Mouse (Mus musculus): ENCODE results near the gene Evi5.

Evi5 gene

DNA sequence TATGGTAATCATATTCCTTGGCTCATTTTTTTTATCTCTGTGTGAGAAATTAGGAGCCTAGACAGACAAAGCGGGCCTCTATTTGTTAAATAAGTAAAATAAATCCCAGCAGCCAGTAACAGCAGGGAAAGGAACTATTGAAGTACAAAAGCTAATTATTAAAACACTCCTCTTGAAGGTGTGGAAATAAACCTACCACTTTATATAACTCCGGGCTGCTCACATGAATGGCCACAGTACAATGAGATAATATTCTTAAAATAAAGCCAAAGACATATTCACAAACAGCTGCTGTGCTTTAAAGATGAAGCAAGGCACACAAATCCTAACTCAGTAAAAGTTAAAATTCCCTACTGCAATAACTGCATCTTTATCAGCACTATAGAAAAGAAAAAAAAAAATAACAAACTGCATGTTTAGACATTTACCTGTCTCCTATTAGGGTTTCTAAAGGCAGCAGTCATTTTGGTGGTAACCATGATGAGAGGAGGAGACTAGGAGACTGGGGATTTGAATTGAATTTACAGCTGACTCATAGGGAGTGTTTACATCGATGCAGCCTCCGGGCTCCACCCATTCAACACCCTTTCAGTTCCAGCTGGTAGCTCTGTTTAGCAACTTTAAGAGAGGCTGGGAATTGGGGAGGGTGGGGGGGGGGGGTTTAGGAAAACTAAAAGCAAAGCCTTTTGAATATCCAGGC is at the start of gene Evi5:
Gene Evi5 (minus strand): TSS at position 547 of the 700 bp plus-strand sequence.
- no peak for DNase-seq (ENCODE audit: low read depth, low spot score)

DNA sequence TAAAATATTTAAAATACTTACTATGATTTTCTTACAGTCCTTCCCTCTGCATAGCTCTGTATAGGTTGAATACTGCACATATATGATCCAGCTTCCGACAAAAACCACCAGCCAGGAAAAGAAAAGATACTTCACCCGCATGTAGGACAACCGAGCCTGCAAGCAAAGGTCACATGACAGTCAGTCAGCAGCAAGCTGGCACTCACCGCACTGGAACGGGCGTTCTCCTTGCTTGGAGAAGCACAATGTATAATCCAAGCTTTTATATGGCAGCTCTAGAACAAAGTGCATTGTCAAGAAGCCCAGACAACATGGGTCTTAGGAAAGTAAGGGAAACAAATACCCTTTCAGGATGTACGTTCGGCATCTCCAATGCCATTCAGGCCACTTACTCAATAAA is 49.7 kb upstream of the Evi5 start:
- DNase-seq (ENCODE audit: low read depth, low spot score): no peak

DNA sequence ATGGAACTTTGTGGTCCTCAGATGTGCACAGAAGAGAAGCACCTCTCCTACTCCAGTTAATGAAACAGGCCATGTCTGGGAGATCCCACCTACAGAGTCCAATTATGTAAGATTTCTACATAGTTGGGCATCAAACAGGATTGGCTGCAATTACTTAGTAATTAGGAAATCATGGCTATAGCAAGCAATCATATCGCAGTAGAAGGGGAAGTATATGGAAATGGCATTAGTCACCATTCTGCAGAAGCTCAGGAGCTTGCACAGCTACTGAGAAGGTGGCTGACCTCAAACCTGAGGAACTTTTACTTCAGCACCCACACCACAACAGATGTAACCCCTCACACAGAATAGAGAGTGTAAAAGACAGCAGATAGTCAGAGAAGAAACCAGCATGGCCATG is 47.9 kb upstream of the Evi5 start:
- no peak for DNase-seq (ENCODE audit: low read depth, low spot score)

DNA sequence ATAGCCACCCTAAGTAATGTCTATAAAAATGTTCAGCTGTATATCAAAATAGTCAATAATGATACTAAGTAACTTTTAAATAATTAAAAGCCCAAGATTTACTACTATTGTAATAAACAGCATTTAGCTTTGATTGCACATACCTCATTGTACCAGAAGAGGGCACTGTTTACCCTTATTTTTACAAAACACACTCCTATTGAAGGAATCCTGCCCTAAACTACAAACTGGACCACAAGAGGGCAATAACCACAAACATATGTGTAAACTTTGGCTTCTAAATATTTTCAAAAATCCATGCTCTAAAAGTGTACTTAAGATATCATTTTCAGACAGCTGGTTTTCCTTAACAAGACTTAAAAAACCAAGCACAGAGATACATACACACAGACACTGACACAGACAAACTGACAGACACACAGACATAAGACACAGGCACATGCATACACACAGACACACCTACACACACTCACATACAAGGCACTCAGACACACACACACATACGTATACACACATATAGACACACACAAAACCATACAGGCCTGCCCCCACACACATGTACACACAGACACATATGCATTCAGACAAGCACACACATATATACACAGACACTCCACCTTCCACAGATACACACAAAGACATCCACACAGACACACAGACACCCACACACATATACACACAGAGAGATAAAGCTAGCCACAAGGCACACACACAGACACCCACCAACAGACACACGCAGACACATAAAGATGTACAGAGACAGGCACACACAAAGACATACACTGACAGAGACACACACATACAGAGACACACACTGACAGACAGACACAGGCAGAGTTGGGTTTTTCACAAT is 46.7 kb upstream of the Evi5 start:
- peak; percentile 89 for DNase-seq (ENCODE audit: low read depth, low spot score)

DNA sequence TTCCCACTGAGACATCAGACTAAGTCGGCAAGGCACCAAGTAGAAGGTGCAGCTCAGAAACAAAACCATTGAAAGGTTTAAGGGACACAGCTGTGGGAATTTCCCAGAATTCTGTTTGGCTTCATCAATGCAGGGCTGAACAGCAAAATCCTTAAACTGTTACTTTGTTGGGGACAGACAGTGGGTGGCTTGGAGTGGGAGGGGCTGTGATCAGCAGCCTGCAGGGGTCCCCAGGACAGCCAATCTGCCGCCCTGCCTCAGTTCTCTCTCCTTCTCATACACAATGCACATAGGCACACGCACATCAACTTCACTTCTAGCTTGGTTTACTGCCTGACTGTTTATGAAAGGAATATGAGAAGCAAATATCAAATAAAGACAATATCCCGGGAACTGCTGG is 40.4 kb upstream of the Evi5 start:
- DNase-seq (ENCODE audit: low read depth, low spot score): no peak

DNA sequence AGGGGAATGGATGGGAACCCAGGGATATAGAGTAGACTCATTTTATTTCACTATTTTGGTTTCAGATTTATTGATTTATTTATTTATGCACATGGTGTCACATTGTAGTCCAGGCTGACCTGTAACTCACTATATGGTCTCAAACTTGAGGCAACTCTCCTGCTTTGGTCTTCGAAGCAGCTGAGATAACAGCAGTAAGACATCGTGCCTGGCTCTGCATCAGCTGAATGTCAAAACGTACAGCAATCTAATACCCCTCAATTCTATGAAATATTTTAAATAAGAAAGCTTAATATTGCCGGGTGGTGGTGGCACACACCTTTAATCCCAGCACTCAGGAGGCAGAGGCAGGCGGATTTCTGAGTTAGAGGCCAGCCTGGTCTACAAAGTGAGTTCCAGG is 36.1 kb upstream of the Evi5 start:
- no peak for DNase-seq (ENCODE audit: low read depth, low spot score)

DNA sequence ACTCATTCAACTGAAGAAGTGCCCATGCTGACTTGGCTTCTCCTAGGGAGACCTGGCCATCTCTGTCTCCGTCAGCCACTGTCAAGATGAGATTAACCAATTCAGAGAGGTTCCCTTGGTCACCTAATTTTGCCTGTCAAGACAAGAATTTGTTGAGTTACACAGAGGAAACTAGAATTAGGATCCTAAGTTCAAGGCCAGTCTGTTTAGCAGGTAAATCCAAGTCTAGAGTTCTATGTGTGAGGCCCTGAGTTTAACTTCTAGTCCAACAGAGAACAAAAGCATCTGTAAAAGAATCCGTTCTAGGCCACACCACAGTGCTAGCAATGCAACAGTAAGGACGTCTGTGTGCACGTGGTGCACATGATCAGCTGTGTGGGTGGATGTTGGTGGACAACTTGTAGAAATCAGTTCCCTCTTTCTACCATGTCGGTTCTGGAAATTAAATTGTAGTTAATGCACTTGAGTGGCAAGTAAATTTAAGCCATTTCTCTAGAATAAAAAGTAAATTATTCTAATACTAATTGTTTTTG is 35.2 kb upstream of the Evi5 start:
- DNase-seq (ENCODE audit: low read depth, low spot score): no peak

DNA sequence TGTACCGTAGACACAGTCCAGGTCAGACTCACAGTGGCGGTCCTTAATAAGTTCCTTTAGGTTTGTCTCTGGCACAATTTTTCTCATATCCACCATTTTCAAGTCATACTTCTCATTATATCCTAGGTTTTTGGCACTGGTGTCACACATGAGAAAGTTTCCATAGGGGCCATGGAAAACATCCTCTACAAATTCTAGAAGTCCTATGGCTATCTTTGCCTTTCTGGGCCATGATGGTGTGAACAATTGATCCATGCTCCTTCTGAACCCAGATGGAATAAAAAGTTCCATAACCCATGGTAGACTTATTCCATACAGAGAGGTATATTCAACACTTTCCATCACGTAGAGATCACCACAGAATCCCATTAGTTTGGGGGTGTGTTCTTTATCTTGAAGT is 34.8 kb upstream of the Evi5 start:
- no peak for DNase-seq (ENCODE audit: low read depth, low spot score)

DNA sequence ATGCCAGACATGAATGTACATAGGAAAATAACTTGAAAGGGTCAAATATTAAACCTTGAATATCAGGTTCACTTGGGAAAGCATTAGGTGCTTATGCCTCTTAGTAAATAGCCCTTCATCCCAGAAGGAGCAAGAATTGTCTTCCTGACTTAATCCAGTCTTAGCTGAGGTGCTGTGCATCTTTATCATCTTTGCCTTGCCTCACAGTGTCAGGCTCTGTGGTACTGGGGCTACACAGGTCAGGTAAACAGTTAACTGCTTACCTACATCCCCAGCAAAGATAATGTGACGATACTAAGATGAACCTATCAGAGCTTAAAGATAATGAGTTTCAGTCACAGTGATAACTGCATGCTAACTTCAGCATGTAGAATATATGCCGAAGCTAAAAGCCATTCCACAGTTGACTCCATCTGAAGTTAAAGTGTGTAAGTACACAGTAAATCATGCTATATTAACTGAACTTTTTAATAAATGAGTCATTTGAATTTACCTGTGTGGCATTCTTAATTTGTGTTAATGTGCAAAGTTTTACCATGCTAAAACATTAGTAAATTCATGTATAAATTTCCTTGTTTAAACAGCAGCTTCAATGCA is 33.7 kb upstream of the Evi5 start:
- DNase-seq (ENCODE audit: low read depth, low spot score): no peak

DNA sequence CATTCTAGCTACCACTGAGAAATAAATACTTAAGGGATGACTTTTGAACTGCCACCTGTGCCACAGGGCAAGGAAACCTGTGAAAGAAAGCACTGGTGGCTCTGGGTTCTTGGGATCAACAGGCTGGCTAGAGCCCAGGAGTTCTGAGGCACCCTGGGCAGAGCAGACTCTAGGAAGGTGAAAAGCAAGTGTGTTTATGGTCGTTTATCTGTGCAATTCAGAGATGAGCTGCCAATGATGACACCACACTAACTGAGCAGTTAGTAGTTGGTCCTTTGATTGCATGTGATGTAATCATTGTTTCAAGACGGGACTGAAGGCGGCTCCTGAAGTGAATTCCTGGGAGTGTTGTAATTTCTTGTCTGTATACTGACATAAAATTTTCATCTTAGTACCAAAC is 29.4 kb upstream of the Evi5 start:
- no peak for DNase-seq (ENCODE audit: low read depth, low spot score)

DNA sequence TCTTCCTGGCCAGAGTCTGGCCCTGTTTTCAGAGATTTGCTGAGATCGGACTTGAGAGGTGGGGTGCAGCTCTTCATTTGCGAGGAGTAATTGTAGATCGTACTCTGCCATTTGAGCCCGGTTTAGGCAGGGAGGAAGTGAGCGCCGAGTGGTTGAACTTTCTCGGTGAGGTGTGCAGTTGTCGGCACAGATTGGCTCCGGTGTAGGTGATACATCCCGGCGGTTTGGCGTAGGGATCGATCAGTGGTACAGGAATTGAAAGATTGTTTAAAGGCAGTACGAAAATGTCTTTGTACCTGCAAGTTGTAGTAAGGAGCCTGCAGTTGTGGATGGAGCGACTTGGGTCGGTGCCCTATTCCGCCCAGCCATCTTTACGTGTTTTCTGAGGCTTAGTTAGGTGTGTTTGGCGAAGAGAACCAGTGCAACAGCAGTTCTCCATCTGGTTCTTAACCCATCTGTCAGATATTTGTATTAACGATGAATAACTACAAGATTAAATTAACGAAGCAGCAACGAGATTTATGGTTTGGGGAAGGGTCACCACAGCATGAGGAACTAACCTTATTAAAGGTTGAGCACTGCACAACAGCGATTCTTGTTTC is 26.2 kb upstream of the Evi5 start:
- peak; percentile 73 for DNase-seq (ENCODE audit: low read depth, low spot score)

DNA sequence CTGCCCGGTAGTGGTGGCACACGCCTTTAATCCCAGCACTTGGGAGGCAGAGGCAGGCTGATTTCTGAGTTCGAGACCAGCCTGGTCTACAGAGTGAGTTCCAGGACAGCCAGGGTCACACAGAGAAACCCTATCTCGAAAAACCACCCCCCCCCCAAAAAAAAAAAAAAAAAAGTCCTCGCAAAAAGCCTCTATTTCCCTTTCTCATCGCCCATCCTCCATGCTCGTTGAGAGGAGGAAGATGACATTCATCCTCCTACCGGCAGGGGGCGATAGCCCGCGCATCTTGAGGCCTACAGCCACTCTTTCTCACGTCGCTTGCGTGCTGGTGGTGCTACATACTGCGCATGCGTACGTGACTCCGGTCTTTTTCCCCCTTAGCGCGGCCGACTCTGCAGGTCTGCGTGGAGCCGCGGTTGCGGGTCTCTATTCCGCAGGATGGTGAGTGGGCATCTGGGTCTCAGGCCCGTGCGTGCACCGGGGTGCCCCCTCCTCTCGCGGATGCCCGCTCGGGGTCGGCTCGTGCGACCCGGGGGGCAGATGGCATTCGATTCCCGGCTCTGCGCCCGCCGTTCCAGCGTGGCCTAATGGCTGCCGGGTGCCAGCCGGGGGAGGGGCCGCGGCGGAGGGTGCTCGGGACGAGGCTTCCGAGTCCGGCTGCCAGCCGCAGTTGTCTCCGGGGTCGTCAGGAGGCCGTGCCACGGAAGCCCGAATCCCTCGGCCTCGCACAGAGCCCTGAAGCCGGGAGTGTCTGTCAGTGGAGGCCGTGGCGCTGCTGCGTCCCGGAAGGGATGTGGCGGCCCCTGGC is 25.5 kb upstream of the Evi5 start, which contains the start of gene Rpl5:
Gene Rpl5 (plus strand): TSS at position 297 of the 808 bp plus-strand sequence.
- DNase-seq (ENCODE audit: low read depth, low spot score): peak; percentile 98

DNA sequence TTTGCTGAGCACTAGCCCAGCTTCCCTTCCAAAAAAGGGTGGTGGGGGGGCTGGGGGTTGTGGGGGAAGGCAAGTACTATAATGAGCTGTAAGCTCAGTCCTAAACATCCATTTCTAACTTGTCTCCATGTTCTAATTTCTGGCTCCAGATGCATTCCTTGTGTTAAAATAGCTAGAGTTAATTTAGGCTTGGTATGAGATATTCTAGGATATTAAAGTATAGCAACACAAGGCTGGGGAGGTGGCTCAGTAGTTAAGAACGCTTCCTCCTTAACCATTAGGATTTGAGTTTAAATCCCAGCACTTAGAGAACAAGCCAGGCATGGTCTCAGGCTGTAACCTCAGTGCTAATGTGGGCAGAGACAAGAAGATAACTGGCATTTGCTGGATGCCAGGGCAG is 21.4 kb upstream of the Evi5 start:
- DNase-seq (ENCODE audit: low read depth, low spot score): no peak

DNA sequence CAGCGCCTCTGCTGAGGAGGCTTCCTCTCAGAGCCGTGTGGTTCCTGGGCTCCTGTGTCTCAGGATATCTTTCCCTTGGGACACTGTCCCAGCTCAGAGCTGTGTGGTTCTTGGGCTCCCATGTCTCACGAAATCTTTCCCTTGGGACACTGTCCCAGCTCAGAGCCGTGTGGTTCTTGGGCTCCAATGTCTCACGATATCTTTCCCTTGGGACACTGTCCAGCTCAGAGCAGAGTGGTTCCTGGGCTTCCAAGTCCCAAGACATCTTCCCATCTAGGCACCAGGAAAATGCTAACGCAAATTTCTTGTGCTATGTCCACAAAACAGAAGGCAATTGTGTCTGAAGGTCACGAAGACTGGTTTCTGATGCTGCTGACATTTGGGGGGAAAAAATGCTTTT is 19.8 kb upstream of the Evi5 start:
- no peak for DNase-seq (ENCODE audit: low read depth, low spot score)

DNA sequence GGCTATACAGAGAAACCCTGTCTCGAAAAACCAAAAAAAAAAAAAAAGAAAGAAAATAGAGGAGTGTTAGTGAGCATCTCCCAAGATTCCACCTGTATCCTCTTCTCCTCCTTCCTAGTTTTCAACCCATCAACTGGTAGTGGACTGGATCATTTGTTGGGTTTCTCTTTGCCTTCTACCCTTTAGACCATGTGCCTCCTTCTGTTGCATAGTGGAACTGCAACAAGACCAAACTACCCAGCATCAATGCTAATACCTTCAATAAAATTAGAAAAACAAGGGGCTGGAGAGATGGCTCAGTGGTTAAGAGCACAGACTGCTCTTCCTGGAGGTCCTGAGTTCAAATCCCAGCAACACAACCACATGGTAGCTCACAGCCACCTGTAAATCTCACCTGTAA is 16.6 kb upstream of the Evi5 start:
- peak; percentile 60 for DNase-seq (ENCODE audit: low read depth, low spot score)

DNA sequence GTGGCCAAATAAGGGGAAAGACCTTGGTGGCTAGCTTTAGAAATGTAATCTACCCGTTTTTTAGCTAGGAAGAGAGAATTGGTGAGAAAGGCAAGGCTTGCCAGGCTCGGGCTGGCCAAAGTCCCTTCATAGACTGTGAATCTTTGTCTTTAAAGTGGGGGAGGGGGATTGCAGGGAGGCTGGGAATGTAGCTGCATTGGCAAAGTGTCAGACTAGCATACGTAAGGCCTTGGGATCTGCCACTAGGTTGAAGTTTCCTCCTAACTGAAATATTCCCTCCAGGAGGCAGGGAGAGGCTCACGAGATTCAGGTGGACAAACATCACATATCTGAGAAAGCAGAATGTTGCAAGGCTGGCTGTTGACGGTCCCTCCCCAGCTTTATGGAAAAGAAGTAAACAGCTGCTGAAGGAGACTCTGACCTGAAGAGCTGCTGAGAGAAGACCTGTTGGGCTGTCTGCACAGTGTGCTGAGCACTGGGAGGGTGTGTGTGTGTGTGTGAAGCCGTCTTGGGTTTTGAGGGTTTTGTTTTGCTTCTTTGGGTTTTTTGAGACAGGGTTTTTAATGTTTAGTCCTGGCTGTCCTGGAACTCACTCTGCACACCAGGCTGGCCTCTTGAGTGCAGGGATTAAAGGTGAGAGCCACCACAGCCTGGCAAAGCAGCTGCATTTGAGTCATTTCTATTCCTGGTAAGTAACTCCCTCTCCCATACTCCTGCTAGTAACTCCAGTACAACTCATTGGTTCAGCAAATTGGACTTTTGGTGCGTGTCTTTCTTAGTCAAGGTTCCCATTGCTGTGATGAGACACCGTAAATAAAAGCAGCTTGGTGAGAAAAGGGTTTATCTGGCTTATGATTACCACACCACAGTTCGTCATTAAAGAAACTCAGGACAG is 15.3 kb upstream of the Evi5 start:
- DNase-seq (ENCODE audit: low read depth, low spot score): no peak

DNA sequence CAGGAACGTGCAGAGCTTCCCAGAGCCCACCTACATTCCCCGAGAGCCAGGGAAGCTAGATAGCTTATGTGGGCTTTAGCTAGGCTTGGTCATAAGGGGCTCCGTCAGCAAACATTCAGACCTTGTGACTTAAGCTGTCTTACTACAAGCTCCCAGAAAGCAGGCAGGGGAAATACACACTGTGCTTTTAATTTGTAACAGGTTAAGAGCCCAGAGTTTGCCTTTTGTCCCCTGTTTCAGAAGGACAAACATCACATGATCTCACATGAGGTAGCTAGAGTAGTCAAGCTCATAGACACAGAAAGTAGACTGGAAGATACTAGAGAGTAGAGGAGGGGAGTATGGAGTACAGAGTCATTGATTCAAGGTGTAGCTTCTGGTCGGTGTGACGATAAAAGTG is 5.8 kb upstream of the Evi5 start:
- no peak for DNase-seq (ENCODE audit: low read depth, low spot score)

DNA sequence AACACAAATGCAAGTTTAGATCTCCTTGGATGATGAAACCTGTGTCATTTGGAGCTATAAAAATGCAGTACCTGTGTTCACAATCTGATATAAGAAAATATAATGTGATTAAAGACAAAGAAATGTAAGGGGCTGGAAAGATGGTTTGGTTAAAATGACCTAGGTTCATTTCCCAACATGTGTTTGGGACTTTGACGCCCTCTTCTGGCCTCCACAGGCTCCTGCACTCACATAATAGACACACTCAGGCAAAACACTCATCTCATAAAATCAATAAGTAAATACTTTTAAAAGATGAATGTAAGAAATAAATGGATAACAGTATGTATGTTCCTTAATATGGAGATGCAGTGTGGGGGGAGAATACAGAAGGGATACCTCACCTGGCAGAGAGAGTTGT is 2.1 kb upstream of the Evi5 start:
- no peak for DNase-seq (ENCODE audit: low read depth, low spot score)

DNA sequence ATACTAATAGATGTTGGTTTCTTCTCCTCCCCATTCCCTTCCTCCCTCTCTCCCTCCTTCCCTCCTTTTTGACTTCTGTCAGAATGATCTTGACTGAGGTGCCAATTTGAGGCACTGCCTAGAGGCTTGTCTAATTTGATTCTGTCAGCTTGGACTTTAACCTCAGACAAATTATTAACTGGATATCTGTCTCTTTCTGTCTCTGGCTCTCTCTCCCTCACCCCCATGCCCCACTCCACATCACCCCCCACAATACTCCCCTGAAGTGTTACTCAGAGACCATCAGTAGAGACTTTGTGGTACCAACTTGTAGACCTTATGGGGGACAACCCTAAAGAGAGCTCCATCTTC is 329 bp upstream of the Evi5 start:
- no peak for DNase-seq (ENCODE audit: low read depth, low spot score)

DNA sequence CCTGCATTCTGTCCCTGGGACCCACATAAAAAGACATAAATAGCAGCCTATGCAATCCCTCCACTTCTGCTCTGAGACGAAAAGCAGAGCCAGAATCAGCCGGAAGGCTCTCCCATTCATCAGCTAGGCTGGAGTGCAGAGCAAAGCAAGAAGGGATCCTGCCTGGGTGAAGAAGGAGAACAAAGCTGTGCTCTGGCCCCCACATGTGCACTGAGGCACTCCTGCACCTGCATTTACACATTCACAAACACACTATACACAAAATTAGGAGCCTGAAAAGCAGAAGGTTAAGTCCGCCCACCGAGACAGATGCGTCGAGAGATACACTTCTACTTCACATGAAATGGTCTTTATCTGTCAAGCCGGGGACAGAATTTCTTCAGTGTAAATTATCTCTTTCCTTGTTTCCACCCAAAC is 1.0 kb downstream of the Evi5 start:
- no peak for DNase-seq (ENCODE audit: low read depth, low spot score)

All from CD4-positive, CD25-positive, alpha-beta regulatory T cell, adult 2 months (primary cell).